Mouse (Mus musculus): ENCODE measurements at regions not wholly inside any gene's neighbourhood (a gene's known extent, or its start where the extent isn't known, plus 50 kb on each side); places are given as distances from the start of the nearest gene placed in this dataset.

DNA sequence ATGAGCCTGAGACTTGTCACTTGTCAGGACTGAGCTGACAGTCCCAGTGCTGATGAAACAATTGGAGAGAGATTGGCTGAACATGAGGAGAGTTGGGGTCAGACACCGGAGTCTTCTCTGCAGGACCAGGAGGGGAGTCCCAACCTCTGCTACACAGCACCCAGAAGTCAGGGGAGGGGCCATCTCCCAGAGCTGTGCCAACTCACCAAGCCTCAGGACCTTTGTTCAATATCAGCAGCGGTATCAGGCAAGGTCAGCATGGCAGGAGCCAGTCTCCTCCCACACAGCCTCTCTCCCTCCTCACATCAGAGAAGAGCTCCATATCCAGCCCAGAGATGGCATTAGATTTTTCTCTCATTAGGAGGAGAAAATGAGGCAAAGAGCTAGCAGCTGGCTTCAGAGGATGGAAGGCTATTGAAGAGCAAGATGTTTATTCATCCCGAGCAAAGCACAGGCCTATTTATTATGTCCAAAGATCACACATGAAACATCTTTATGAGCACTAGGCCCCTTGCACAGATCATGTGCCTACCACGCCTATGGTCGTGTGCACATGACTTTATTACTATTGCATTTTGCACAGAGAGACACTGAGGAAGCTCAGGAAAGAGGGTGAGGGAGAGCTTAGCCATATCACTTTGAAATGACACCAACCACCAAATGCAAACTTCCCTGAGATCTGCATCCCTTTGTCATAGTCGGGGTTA, 532.9 kb downstream of the Tshz3 start:
- DNase-seq (ENCODE audit: low read depth, low spot score) = no peak

DNA sequence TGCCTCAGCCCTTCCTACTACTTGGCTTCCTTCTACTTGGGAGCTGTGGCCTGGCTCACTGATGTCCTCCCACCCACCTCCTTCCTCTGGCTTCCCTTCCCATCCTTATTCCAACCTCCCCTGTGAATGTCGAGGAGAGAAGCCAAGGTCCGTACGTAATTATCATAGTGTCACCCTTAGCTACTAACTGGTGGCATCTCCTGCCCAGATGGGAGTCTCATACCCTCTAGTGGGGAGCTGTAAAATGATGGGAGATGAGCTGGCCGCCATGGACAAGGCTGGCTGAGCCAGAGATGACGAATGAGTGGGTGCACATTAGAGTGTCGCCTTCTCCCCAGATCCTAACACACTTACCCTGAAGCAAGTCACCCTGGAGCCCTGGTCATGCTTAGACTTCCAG, 532.6 kb downstream of the Zfp536 start:
- no peak for DNase-seq (ENCODE audit: low read depth, low spot score)

DNA sequence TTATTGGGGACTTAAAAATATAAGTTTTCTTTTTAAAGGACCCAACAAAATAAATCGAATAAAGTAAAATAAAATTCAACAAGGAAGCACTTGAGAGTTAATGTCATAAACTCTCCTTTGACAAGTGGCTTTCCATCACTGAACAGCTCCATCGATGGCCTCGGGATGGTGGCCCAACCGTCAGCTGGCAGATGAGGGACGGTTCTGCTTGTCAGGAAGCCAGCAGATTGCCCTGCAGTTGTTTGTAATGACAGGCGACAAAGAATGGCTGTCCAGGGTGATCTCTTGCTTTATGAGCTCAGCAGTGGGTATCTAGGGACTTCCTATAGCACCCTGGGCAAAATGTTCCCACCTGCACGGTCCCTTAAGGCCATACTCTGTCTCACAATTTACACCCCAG, 531.7 kb downstream of the Zfp536 start:
- no peak for DNase-seq (ENCODE audit: low read depth, low spot score)

DNA sequence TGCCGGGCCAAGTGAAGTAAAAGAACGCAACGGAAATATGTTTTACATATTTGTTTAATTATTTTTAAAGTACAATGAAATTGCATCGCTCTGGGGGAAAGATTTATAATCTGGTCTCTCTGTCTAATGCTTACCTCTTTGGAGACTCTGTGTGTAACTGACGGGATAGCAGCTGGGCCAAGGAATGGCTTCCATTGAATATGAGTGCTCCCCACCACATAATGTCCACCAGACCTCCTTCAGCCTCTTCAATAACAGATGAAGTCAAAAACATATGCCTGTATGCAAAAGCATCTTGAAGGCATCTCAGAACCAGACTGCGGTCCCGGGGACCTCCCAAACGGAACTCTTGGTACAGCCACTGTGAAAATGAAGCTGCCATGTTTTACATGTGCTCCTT, 531.0 kb downstream of the Zfp536 start:
- DNase-seq (ENCODE audit: low read depth, low spot score) = no peak

DNA sequence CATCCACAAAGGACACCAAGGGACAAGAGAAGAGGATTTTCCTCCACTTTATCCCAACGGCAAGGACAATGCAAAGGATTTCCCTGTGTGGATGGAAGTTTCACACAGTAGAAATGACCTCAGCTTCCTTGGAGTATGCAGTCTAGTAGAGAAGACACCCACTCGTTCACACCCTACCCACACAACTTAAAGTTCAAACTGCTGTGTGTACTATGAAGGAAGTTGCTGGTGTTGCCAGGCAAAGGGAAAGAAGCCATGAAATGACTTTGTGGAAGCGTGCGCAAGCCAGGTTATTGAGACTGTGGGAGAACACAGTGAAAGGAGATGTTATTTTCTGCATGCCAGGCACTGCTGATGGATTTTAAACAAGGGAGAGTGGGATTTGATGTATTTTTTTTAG, 527.3 kb downstream of the Zfp536 start:
- DNase-seq (ENCODE audit: low read depth, low spot score) = no peak

DNA sequence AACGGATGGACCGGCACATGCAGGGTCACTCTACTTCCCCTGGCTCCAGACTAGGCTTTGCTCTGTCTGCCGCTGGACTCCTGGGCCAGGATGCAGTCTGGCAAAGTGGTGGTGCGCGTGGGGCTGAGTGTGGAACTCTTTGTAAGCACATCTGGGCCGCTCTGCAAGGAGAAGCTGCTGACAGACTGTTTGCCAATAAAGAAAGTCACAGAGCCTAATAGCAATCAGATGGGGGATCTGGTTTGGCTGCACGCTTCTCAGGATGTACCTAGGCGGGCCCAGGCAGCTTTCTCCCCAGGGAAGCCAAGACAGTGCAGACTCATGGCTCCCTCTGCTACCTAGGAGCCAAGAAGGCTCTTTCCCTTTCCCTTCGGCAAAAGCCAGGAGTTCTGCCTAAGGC, 519.0 kb downstream of the Zfp536 start:
- no peak for DNase-seq (ENCODE audit: low read depth, low spot score)

DNA sequence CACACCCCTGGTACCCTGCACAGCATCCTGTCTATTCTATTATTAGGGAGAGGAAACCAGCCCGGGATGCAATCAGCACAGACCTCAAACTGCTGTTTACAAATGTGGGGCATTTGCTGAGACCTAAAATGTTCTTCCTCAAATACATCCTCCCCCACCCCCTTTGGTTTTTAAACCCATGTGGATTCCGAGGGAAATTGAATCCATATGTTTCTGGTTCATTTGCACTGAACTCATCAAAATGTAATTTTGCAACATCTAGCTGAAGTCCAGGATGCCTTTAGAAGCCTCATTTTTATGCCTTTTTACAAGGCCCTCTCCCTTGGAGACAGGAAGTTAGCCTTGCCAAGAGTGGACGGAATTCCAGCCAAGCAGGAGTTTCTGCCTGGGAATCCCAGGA, 517.6 kb downstream of the Zfp536 start:
- DNase-seq (ENCODE audit: low read depth, low spot score) = no peak

DNA sequence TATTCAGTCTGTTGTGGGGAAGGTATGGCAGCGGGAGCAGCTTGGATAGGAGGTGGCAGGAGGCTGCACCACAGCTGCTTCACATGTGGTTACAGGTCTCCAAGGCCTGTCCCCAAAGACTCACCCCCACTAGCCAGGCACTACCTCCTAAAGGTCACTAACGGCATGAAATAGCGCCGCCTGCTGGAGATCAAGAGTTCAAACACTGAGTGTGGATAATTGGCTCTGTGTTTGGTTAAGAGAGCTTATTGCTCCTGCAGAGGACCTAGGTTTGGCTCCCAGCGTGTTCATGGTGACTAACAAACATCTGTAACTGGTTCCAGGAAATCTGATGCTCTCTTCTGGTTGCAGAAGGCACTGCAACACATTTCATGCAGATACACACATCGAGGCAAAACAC, 514.1 kb downstream of the Zfp536 start:
- DNase-seq (ENCODE audit: low read depth, low spot score) = no peak

DNA sequence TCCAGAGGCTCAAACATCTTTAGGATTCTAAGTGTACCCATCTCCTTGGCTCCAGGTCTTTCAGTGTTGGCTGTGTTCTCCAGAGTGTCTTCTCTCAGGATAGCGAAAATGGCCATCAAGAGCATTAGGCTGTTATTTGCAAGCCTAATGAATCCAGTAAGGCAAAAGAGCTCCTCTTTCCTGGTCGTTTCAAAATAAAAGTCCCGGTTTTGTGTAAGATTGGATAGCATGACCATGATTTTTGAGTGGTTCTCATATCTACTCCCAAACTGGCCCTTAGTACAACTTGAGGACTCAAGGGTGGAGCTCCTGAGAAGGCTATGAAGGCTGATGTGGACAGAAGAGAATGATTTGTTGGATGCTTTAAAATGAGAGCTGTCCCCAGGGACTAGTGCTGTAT, 510.6 kb downstream of the Zfp536 start:
- DNase-seq (ENCODE audit: low read depth, low spot score) = no peak

DNA sequence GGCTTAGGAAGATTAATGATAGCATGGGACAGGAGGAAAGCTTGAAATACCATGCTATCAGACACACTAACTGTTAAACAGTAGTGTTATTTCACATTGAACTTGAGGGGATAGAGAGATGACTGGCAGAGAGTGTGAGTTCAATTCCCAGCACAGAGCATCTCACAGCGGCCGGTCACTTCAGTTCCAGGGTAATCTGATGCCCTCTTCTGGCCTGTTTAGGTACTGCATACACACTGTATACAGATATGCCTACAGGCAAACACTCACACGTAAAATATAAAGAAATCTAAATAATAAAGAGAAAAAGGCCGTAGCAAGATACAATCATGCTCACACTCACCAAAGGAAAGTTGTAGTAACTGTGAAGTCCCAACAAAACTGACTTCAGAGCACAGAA, 506.0 kb downstream of the Zfp536 start:
- no peak for DNase-seq (ENCODE audit: low read depth, low spot score)

DNA sequence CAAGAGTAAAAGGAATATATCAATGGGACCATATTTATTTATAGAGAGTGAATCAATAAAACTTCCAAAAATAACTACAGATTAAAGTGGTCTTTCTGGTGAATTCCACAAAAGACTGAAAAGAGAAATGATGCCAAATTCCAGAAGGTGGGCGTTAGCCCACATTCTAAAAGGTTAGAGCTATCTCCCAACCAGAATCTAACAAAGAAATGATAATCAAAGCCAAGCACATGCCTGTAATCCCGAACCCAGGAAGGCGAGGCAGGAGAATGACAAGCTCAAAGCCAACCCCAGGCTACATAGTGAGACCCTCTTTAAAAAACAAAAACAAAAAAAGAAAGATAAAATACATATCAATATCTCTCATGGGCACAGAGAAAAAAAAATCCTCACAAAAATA, 502.6 kb downstream of the Zfp536 start:
- no peak for DNase-seq (ENCODE audit: low read depth, low spot score)

DNA sequence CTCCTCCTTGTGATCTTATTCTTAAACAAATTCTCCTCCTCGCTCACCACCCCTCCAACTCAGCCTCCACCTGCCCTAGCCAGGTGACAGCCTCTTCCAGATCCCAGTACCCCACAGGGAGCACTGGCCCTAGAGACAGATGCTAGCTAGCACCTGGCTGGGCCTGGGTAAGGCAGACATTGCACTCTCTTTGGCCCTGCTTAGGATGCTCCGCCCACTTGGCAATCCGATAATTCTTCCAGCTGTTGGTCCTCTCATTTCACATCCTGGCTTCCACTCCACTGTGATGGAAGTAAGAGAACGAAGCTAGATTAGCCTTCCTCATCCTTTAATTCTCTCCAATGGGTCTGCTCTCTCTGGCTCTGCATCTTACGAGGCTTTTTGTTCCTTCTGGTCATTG, 483.4 kb downstream of the Zfp536 start:
- no peak for DNase-seq (ENCODE audit: low read depth, low spot score)

DNA sequence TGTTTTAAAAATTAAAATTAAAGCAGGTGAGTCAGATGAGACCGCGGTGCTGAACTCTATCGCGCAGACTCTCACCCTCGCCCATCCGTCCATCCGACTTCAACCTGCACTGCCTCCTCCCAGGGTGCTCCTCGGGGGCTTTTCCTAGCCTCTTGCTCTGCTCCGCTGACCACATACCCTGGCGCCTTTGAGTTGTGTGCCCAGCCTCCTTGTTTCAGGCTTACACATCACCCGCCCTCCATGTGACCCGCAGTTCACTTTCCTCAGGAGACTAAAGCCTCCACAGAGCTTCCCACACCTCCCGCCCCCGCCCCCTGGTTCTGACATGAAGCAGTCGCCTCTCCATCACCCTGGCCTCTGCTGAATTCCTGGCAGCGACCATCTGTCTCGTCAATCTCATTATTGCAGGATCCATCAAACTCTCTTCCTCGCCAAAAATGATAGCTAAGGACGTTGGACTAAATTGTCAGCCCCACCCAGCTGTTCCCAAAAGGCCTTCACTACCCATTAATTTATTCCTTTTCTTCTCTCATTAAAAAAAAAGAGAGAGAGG, 482.9 kb downstream of the Zfp536 start:
- DNase-seq (ENCODE audit: low read depth, low spot score) = no peak

DNA sequence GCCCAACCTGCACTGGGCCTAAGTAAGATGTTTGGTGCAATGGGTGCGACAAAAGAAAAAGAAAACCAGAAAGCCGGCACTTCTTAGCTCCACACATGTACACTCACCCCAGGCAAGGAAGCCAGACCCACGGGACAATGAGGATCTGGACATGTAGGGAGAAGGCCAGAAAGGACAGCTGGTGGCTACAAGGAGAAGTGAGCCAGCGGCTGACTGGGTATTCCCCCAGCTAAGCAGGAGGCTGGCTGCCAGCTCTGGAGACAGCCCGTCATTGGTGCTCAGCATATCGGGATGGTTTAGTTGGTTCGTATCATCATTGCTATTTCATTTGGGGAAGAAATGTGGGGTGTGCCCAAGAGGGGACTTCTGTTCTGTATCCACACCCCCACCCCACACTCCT, 481.7 kb downstream of the Zfp536 start:
- DNase-seq (ENCODE audit: low read depth, low spot score) = no peak

DNA sequence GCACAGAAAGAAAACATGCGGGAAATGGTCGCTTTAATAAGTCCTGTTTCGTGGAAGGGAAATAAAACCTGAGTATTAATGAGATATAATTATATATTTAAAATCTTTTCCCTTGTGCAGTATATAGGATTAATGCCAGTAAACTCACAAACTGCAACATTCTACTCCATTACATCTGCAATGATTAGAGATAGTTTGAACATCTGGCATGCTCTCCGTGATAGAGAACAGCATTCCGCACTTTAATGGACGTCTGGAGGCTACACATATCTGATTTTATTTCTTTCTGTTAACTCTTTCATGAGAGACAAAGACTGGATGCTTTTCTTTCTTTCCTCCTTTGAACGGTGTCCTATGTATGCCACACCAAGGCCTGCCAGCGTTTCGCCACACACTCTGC, 480.9 kb downstream of the Zfp536 start:
- DNase-seq (ENCODE audit: low read depth, low spot score) = no peak

DNA sequence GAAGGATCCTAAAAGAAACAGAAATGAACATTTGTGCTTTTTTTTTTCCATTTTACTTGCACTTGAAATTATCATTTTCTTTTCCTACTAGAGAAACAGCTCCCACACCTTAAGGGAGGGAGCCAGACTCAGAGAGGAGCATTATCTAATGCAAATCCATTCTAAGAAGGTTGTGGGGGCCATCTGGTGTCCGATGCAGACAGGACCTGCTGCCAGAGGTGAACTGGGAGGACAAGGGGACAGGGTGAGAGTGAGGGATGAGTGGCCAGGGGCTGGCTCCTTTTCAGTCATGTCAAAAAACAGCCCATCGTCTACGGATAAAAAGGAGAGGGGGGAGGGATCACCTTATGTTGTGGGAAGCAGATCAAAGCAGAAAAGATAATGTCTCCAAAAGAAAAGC, 474.6 kb downstream of the Zfp536 start:
- no peak for DNase-seq (ENCODE audit: low read depth, low spot score)

DNA sequence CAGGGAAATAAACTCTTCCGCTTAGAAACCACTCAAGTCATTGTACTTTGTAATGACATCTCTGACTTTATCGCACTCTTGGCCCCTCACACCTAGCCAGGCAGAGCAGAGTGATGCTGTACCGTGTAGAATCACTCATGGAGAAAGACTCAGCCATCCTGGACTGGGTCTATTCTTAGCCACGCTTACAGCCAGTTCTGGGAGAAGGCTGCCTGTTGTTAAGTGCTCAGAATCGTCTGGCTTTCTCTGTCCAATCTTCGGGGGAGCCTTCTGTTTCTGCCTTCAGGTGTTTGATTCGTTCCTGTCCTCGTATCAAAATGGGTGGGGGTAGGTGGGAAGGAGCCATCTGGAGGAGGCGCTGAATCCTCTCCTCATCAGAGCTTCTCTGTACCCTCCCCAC, 468.0 kb downstream of the Zfp536 start:
- no peak for DNase-seq (ENCODE audit: low read depth, low spot score)

DNA sequence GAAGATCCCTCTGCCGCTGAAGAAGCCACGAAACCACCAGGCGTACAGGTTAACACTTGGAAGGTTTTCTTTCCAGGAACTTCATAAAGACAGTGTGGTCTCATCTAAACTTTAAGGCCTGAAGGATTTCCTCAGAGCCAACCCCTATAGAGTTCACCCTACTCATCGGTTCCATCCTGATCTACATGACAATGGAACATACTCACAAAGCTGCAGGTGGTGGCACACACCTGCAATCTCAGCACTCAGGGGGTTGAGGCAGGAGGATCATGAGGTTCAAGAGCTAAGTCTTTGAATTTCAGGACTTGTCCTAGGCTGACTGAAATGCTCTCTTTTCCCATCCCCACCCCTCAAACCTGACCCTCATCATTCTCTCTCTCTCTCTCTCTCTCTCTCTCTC, 466.2 kb downstream of the Zfp536 start:
- DNase-seq (ENCODE audit: low read depth, low spot score) = no peak

DNA sequence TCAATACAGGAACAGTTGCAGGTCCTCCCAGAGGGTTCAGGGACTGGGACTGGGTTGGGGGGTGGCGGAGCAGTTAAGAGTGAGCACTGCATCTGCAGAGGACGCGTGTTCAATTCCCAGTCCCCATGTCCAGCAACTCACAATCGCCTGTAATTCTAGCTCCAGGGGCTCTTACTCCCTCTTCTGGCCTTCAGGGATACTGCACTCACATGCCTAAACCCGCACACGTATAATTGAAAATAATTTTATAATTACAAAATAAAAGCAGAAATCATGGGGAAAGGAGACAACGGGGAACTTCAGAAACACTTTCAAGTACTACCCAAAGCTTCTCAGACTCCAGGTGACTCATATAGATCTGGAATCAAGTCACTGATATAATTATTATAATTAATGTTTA, 448.8 kb downstream of the Zfp536 start:
- DNase-seq (ENCODE audit: low read depth, low spot score) = no peak

DNA sequence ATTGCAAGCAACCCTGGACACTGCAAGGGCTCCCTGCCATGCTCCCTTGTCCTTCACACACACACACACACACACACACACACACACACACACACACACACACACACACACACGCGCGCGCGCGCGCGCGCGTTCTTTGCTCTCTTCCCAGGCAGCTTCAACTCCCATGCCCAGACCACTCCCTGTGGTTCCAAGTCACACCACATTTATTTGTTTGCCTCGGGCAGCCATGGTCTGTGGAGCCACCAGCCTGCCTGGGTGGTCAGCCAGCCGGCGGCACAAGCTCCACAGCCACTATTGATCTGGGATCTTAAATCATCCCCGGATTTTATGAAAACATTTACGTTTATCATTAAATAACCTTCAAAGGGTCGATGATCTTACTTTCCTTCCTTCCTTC, 440.0 kb downstream of the Zfp536 start:
- no peak for DNase-seq (ENCODE audit: low read depth, low spot score)

DNA sequence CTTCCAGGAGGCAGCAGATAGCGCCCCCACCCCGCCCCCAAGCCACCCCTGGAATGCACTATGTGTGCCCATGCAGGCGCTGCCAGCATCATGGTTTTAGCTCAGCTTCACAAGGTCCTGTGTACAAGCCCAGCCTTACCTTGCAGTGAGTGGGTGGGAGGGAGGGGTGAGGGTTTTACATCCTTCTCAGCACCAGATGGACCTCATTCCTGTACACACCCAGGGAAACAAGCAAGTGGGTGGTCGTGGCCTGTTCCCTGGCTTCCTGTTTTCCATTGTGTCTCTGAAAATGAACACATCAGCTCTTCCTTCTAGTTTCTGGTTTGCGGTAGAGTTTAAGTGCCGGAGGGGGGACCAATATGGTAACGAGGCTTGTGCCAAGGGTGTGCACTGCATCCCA, 438.2 kb downstream of the Zfp536 start:
- DNase-seq (ENCODE audit: low read depth, low spot score) = no peak

DNA sequence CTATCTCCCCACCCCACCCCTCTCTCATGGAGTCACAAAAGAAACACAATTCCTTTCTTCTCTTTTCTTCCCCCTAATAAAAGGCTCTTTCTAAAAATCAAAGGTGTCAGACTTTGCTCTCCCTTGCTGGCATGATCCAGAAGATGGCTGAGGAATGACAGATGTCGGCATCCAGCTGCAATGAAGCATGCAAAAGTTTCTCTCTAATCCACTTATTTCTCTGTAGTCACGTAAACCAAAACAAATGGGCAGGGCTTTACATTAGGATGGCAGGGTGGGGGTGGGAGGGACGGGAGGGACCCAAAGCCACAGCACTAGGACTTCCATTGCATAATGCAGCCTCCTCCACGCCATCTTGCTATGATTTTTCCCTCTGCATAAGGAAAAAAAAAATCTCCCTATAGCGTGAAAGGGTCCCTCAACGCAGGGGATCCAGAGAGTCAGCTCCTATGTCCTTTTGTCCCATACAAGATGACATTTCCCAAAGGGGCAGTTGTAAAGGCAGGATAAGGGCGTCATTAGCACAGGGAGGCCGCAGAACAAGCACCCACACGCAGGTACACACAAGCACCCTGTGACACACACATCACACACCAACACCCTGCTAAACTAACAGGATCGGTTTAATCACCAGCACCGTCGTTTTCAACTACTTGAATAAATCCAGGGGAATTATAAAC, 437.1 kb downstream of the Zfp536 start:
- no peak for DNase-seq (ENCODE audit: low read depth, low spot score)

DNA sequence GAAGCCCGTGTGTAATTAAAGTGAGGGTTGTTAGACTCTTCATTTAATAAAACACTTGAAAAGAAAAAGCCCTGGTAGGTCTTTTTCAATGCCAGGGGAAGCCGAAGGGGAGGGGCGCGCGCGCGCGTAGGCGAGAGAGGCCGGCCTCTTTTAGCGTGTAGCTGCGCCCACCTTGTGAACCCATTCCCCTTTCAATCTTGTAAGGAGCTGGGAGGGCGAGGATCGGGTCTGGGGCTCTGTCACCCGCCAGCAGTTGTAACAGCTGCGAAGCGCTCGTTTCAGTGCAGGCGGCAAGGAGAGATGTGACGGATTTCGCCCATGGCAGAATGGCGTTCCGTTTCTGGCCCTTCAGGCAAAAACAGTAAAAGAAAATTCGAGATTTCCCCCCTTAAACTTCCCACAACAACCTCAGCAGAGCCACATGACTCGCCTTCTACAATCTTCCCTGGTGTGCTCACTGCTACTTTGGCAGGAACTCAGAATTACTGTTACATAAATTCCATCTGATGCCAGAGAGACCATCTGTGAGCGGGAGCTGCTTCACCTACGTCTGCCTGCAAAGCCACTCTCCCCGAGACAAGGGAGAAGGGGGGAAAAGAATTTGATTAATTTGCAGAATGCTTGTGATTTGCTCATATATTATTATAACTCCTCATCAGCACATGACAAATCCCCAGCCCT, 436.4 kb downstream of the Zfp536 start:
- DNase-seq (ENCODE audit: low read depth, low spot score) = no peak
